ENCODE assay signal across 24 mouse cellular contexts in the genomic region with DNA sequence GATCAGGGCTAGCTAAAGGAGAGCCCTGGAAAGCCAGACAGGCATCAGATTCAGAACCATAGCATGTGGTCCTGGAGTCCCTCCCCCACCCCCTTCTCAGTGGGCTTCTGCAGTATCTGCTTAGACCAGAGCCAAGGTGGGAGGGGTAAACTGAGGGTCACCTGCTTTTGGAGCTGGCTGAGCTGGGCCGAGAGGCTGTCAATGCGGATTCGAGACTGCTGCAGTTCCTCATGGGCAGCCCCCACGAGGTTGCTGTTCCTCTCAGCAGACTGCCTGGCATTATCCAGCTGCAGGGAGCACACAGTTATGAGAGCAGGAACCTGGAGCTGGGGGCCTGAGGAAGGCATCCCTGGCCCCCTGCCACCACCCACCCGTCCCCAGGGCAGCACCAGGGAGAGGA.
"Had no signal": no experiment of that assay in that cellular context is flagged by ENCODE, and none has a peak within 500 bp of the region (broad histone marks: within the 10 kb centered on the region; RNA-seq: fewer than 3 reads in every experiment).

No protein-coding gene starts in this region.

- DNase-seq: forebrain, postnatal 0 days; gastrocnemius, postnatal 14 days; gastrocnemius, postnatal 36 days; heart, adult 18-20 months; heart, postnatal 36 days; kidney, adult 11 months; kidney, adult 2 months; kidney, adult 9 months; kidney, postnatal 14 days; kidney, postnatal 4 days; liver had no signal

- H3K4me1 ChIP-seq: hindbrain, embryonic 15.5 days had no signal

- H3K9ac ChIP-seq: forebrain, postnatal 0 days; heart, embryonic 12.5 days; heart, embryonic 15.5 days; hindbrain, embryonic 13.5 days; hindbrain, embryonic 15.5 days; kidney, embryonic 15.5 days; limb, embryonic 12.5 days had no signal

- H3K4me3 ChIP-seq: heart, embryonic 12.5 days; heart, embryonic 15.5 days; hindbrain, embryonic 13.5 days; hindbrain, embryonic 15.5 days; kidney, embryonic 15.5 days; layer of hippocampus, adult 2 months; left cerebral cortex, adult 2 months; limb, embryonic 10.5 days; limb, embryonic 12.5 days had no signal

- H3K27ac ChIP-seq: heart, embryonic 15.5 days; hindbrain, embryonic 13.5 days; hindbrain, embryonic 15.5 days; hindbrain, postnatal 0 days; kidney, embryonic 15.5 days; kidney, postnatal 0 days; layer of hippocampus, adult 2 months; left cerebral cortex, adult 2 months; limb, embryonic 12.5 days had no signal

- H3K4me2 ChIP-seq: heart, embryonic 12.5 days; heart, embryonic 15.5 days; hindbrain, embryonic 13.5 days; hindbrain, embryonic 15.5 days; kidney, embryonic 15.5 days; limb, embryonic 12.5 days; liver, embryonic 11.5 days had no signal

- ATAC-seq: forebrain, postnatal 0 days; hindbrain, postnatal 0 days; intestine, embryonic 16.5 days had no signal

- H3K9me3 ChIP-seq: heart, embryonic 12.5 days; heart, embryonic 15.5 days; hindbrain, embryonic 13.5 days; hindbrain, embryonic 15.5 days; kidney, embryonic 15.5 days; limb, embryonic 10.5 days; limb, embryonic 12.5 days had no signal
